Mouse (Mus musculus): ENCODE results near the gene Ubr4.

The Ubr4 gene

GRCm38 (mm10) chr4:139351931-139352711 lies at the start of gene Ubr4, which contains the start of the genes Mrto4 and Emc1:
Gene Ubr4, plus strand, starts transcription at chr4:139352609.
Gene Mrto4, minus strand, starts transcription at chr4:139352576.
Gene Emc1, plus strand, starts transcription at chr4:139352587.
- in situ Hi-C loops (cut with MboI, MseI), result no loop called here

DNA sequence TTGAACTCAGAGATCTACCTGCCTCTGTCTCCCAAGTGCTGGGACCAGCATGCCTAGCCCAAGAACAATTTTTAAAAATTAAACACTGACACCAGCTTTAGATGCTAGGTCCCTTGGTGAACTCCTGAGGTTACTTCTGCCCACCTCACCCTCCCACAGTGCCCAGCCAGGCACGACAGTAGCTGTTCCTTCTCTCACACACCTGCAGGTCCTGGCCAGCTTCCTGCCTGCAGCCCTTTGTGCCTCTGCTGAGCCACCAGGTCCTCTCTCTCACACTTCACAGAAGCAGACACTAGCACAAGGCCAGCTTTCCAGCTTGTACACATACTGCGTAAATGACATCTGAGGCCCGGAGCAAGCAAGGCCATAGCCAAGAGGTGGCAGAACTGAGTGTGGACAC lies 46.9 kb upstream of the Ubr4 start:
- in situ Hi-C loops (cut with MboI, MseI), result no loop called here

DNA sequence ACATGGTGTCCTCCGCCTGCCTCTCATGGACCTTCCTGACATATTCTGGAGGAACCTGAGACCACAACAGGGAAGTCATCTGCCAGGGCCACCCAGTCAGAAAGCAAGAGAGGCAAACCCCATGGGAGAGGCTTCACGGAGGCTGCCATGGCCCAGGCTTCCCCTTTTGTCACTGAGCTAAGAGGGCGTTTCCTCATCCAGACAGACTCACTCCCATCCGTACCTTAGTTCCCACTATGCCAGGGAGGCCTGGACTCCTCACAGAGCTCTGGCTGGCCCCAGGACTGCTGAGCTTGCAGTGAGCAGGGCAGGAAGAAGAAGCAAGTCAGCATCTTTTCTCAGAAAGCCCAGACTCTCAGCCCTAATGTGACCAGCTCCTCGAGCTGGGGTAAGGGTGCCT lies 44.5 kb upstream of the Ubr4 start:
- in situ Hi-C loops (cut with MboI, MseI), result no loop called here

GRCm38 (mm10) chr4:139309651-139310050 lies 42.8 kb upstream of the Ubr4 start:
- in situ Hi-C loops (cut with MboI, MseI), result no loop called here

DNA sequence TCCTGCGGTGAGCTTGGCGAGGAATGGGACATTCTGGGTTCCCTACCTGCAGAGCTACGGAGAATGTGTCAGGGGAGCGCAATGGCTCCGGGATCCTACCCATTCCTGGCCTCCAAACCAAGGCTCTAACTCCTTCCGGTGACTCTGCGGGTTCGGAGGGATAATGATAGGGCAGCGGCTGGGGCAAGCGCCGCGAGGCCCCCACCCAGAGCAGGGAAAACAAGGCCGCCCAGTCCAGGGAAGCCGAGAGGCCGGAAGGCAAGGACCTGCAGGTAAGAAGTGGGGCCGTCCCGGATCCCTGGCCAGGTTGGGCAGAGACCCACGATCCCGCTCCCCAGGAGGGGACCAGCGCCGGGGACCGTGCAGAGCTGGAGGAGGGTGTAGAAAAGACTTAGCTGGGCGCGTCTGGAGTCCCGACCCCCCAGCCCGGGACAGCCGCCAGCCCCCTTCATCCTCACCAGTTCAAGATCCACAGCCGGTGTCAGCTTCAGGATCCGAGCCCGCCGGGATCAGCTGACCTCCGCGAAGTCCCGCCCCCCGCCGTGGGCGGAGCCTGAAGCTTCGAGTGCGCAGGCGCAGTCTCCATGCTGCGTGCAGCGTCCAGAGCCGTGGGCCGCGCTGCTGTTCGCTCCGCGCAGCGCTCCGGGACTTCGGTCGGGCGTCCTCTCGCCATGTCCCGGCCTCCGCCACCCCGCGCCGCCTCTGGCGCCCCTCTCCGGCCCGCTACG lies 42.1 kb upstream of the Ubr4 start, which contains the start of the genes Pqlc2 and Akr7a5:
Pqlc2 (minus strand) TSS at position 538 of the 728 bp plus-strand sequence.
Akr7a5 (plus strand) TSS at position 574 of the 728 bp plus-strand sequence.
- in situ Hi-C loops (cut with MboI, MseI), result no loop called here

DNA sequence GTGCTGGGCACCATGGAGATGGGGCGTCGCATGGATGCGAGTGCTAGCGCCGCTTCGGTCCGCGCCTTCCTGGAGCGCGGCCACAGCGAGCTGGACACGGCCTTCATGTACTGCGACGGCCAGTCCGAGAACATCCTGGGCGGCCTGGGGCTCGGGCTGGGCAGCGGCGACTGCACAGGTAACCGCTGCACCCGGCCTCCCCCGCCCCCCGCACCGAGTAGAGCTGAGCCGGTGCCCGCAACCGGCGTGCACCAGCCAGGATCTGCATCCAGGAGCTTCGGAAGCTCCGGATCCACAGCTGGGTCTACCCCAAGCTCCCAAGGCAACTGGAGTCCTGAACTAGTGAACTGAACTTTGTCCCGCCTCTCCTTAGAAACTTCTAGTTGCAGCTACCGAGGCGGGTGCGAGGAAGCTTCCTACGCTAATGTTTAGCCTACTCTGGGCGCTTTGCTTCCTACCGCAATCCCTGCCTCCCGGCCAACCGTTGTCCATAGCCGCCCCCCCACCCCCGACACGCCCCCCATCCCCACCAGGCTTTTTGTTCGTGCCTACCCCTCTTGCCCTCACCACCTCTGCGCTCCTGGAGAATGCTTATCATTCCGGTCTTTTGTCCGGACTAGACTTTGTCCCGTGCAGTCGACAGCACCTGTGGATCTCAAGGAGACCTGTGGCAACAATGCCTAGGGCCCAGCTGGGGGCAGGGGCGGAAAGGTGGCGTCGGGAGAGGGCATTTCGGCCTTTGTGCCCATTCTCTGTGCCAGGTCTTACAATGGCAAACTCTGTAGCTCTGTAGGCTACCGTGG lies 41.3 kb upstream of the Ubr4 start:
- in situ Hi-C loops (cut with MboI, MseI), result no loop called here

DNA sequence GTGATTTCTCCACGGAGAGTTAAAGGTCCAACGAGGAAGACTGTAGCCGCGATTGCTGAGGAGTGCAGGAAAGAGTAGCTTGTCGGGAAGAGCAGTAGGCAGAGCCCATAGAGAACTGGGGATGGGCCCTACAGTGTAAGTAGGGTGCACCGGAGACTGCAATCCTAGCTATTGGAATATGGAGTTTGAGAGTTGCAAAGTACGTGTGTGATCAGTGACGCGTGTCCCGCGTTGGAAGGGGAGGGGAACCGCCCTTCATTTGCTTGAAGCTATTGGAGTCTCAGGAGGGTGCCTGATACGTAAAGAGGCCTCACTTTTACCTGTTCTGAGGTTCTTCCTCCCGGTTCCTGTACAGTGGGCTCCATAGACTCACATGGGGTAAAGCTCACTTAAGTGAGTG lies 40.7 kb upstream of the Ubr4 start:
- in situ Hi-C loops (cut with MboI, MseI), result no loop called here

DNA sequence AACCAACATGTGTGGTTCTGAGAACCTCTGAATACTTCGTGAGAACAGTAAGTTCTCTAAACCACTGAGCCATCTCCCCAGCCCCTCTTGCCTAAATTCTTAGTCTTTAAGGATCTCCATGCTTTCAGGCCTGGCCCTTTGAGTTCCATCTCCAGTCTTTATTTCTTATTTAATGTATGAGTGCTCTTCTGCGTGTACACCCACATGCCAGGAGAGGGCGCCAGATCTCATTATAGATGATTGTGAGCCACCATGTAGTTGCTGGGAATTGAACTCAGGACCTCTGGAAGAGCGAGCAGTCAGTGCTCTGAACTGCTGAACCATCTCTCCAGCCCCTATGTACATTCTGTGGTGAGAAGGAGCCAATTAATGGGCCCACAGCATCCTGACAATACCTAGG lies 39.8 kb upstream of the Ubr4 start:
- in situ Hi-C loops (cut with MboI, MseI), result no loop called here

GRCm38 (mm10) chr4:139318449-139318848 lies 34.0 kb upstream of the Ubr4 start:
- in situ Hi-C loops (cut with MboI, MseI), result no loop called here

GRCm38 (mm10) chr4:139319740-139320139 lies 32.7 kb upstream of the Ubr4 start:
- in situ Hi-C loops (cut with MboI, MseI), result no loop called here

DNA sequence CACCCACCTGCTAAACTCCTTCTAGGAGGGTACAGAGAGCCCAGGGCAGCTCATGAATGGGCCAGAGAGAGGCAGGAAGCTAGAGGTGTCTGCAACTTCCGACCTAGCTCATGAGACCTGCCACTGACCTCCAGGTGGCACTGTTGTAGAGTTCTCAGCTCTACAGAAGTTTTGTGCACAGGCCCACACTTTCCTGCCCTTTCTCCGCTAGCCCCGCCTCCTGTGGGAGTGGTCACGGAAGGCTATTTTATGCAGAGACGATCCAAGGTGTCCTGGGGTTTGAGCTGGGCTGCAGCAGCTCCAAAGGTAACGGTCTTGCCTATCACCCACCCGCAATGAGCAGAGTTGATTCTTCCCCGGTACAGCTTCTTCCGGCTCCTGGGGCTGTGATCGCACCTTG lies 21.8 kb upstream of the Ubr4 start:
- in situ Hi-C loops (cut with MboI, MseI), result no loop called here

DNA sequence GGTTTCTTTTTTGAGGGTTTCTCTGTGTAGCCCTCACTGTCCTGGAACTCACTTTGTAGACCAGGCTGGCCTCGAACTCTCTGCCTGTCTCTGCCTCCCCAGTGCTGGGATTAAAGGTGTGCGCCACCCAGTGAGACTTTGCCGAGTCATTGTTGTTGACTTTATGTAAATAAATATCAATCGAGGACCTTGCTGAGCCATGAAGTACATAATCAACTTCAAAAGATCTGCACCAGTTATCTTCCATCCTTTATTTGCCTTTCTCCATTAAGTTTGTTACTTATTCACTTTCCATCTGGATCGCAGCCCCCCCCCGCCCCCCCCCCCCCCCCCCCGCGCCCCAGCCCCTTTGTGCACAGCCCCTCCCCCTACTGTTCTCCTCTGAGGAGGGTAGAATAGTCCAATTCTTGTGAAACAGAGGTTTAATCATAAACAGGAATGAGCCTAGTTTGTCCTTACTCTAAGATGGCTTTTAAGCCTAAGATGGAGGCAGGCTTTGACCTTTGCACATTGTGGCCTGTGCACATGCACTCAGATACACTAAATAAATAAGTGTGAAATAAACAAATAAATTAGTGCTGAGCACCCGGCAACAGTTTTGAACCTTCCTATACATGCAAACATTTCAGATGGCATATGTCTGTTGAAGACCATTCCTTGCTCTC lies 17.6 kb upstream of the Ubr4 start:
- in situ Hi-C loops (cut with MboI, MseI), result no loop called here

DNA sequence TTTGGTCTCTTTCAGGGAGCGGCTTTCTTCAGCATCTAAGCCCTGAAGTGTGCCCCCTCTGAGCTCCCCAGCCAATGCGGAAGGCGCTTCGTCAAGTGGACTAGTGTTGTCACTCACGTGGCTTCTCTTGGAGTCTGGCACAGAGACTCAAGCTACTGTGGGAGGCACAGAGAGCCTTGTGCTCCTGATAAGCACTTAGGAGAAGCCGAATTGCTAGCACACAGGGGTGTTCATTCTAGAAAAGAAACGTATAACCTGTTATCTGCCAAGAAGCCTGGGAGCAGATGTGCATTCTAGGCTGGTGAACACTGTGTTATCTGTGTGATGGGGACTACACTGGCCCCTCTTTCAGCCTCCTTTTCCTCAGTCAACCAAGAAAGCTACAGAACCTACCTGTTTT lies 16.9 kb upstream of the Ubr4 start:
- in situ Hi-C loops (cut with MboI, MseI), result no loop called here

DNA sequence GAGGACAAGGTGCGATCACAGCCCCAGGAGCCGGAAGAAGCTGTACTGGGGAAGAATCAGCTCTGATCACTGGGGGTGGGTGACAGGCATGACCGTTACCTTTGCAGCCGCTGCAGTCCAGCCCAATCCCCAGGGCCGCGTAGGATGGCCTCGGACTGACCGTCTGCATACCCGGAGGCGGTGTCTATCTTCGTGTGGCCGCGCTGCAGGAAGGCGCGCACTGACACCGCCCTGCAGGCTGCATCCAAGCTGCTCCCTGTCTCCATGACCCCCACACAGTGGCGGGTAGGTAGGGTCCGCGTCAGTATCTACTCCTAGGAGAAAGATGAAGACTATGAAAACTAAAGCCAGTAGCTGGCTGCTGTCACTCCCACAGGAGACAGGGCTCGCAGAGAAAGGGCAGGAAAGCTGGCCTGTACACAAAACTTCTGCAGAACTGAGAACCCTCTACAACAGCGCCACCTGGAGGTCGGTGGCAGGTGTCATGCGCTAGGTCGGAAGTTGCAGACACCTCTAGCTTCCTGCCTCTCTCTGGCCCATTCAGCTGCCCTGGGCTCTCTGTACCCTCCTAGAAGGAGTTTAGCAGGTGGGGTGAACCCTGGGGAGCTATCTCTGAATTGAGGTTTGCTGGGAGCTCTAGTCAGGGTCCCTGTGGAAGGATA lies 15.5 kb upstream of the Ubr4 start:
- in situ Hi-C loops (cut with MboI, MseI), result no loop called here

- in situ Hi-C loops (cut with MboI, MseI), result no loop called here
Observed at GRCm38 (mm10) chr4:139338145-139338544, 14.3 kb upstream of the Ubr4 start.

DNA sequence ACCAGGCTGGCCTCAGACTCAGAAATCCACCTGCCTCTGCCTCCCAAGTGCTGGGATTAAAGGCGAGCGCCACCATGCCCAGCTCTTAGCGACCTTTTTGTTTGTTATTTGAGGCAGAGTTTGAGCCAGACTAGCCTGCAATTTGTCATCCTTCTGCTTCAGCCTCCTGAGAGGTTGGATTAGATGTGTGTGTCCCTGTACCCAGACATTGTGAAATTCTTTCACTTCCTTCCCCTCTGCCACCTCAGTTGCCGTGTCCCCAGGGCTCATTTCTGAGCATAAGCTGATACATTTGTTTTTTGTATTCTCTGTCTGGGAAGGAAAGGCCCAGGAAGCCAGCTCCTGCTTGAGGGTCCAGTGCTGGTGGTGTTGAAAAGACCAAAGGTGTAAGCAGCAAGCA lies 11.6 kb upstream of the Ubr4 start:
- in situ Hi-C loops (cut with MboI, MseI), result no loop called here

DNA sequence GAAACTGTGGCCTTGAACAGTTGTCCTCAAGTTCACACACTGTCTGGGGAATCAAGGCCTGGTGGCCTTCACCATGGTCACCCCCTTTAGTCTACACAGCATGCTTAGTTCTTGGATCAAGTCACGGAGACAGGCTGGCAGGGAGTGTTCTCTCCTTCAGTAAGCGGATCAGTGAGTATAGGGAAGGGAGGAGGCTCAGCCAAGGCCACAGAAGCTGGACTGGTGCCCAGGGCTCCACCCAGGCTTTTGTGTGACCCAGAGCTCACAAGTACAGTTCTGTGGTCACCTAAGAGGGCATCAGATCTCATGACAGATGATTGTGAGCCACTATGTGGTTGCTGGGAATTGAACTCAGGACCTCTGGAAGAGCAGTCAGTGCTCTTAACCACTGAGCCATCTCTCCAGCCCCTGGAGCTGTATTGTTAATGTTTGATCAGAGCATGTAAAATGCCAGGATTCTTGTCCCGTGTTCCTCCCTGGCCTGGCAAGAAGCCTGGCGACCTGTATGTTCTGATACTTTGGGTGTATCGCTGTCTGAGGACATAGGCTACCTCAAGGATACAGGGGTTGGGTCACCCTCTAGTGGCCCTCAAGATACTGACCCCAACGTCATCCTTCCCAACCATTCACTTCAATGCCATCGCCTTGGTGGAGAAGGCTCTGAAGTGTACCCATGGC lies 10.7 kb upstream of the Ubr4 start:
- in situ Hi-C loops (cut with MboI, MseI), result no loop called here

GRCm38 (mm10) chr4:139343718-139344117 lies 8.7 kb upstream of the Ubr4 start:
- in situ Hi-C loops (cut with MboI, MseI), result no loop called here

GRCm38 (mm10) chr4:139345416-139346019 lies 6.9 kb upstream of the Ubr4 start:
- in situ Hi-C loops (cut with MboI, MseI), result no loop called here

DNA sequence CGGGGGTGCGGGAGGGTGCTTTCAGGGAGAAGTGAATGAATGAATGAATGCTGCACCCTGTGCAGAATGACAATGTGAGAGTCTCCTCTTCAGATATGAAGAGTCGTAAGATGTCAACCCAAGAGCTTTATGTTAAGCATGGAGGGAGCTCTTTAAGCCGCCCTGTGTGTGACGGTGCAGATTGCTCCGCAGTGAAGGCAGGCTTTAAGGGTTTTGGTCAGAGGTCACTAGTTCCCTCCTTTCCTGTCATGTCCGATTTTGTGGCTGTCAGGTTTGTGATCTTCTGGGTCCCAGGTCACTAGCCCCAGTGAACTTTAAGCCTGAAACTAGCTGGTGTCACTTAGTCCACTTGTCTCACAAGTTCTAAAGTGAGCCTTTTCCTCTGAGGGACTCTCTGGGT lies 423 bp downstream of the Ubr4 start:
- in situ Hi-C loops (cut with MboI, MseI), result no loop called here

Data from T-helper 17 cell (primary cell).